Mouse (Mus musculus): Measurements from ENCODE around the gene Zfp991. TPM values are rescaled to one million over a fixed set of nuclear protein-coding genes. Genes with fewer than 3 reads are reported as not detected.
"Not testable (repeated sequence)": the region's sequence is repeated elsewhere in the genome, so short reads cannot be mapped to it uniquely, and the experiment has no call there.

Gene Zfp991
- 1 to 10 TPM; 3.2 to 5.2 TPM for total RNA-seq (2021)

GRCm38 (mm10) chr4:147131837-147132459 lies at the start of gene Zfp991:
Gene Zfp991 (plus strand): TSS chr4:147132038.
- intact Hi-C loops (cut with DNase I); DNase-seq: not testable (repeated sequence)

DNA sequence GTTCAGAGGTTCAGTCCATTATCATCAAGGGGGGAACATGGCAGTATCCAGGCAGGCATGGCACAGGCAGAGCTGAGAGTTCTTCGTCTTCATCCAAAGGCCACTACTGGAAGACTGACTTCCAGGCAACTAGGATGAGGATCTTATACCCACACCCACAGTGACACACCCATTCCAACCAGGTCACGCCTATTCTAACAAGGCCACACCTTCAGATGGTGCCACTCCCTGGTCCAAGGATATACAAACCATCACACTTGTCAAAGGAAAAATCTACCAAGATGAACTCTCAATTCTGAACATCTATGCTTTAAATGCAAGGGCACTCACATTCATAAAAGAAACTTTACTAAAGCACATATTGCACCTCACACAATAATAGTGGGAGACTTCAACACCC lies 36.2 kb upstream of the Zfp991 start:
- DNase-seq; intact Hi-C loops (cut with DNase I): not testable (repeated sequence)

- intact Hi-C loops (cut with DNase I); DNase-seq: not testable (repeated sequence)
Observed at GRCm38 (mm10) chr4:147101666-147102626, 29.9 kb upstream of the Zfp991 start.

GRCm38 (mm10) chr4:147103814-147104213 lies 28.0 kb upstream of the Zfp991 start:
- intact Hi-C loops (cut with DNase I); DNase-seq: not testable (repeated sequence)

- intact Hi-C loops (cut with DNase I); DNase-seq: not testable (repeated sequence)
Observed at GRCm38 (mm10) chr4:147117839-147118238, 14.0 kb upstream of the Zfp991 start.

DNA sequence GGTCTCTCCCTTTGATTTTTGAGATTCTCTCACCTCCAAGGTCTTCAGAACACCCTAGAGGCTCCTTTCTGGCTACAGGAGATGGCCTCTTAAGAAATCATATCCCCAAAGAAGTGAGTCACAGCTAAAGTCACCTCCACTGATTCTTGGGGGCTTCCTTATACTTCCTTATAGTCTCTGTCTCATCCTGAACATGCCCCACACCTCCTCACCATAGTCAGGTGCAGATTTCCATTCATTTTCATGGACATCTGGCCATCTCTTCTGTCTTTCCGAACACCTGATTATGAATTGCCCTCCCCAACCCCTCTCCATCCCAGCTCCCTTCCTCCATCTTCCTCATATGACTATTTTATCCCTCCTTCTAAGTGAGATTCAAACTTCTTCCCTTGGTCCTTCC lies 9.6 kb upstream of the Zfp991 start:
- intact Hi-C loops (cut with DNase I), result loop anchor here (2.0 to 10.0 kb wide), 2 partner anchors 309 to 1567 kb away; no protein-coding TSS in a partner anchor
- not testable (repeated sequence) for DNase-seq

DNA sequence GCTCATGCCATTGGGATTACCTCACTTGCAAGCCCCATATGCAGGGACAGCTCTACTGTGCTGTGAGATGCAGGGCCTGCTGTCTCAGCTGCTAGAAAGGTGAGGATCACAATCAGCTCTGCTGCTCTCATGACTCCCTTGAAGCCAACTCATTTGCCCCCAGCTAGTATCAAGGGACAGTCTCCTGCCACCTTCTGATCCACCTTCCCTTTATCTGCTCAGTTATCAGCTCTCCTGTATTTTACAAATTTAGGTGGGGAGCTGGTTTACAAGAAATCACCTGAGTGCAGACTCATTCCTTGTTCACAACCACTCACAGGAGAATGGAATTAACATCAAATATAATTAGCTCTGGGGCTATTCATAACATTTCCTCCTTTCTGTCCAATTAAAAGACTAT lies 8.0 kb upstream of the Zfp991 start:
- not testable (repeated sequence) for DNase-seq
- intact Hi-C loops (cut with DNase I), result loop anchor here (2.0 to 10.0 kb wide), 2 partner anchors 307 to 1569 kb away; no protein-coding TSS in a partner anchor

- intact Hi-C loops (cut with DNase I), result loop anchor here (10.0 kb wide), 1 partner anchor 1570 kb away; no protein-coding TSS in a partner anchor
- peak; percentile 10 to 28 for DNase-seq
Observed at GRCm38 (mm10) chr4:147124400-147125306, 7.2 kb upstream of the Zfp991 start.

GRCm38 (mm10) chr4:147125326-147125725 lies 6.5 kb upstream of the Zfp991 start:
- DNase-seq, result not testable (repeated sequence)
- intact Hi-C loops (cut with DNase I), result loop anchor here (10.0 kb wide), 1 partner anchor 1571 kb away; no protein-coding TSS in a partner anchor

DNA sequence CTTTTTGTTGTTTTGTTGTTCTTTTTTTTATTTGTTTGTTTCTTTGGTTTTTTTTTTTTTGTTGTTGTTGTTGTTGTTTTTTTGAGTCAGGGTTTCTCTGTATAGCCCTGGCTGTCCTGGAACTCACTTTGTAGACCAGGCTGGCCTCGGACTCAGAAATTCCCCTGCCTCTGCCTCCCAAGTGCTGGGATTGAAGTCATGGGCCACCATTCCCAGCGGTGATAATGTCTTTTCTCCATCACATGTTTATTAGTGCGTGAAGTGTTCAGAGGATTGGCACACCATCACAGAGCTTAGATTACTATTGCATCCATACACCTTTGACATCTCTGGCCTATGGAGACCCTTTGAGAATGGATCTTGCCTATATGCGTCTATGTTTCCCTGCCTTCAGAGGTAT lies 6.0 kb upstream of the Zfp991 start:
- DNase-seq, result not testable (repeated sequence)
- intact Hi-C loops (cut with DNase I), result loop anchor here (2.0 to 10.0 kb wide), 2 partner anchors 319 to 1571 kb away; no protein-coding TSS in a partner anchor

- not testable (repeated sequence) for DNase-seq
- intact Hi-C loops (cut with DNase I), result loop anchor here (2.0 to 10.0 kb wide), 2 partner anchors 318 to 1572 kb away; no protein-coding TSS in a partner anchor
Observed at GRCm38 (mm10) chr4:147126435-147126834, 5.4 kb upstream of the Zfp991 start.

GRCm38 (mm10) chr4:147127137-147127536 lies 4.7 kb upstream of the Zfp991 start:
- not testable (repeated sequence) for DNase-seq
- intact Hi-C loops (cut with DNase I), result loop anchor here (2.0 to 10.0 kb wide), 2 partner anchors 318 to 1572 kb away; no protein-coding TSS in a partner anchor

GRCm38 (mm10) chr4:147128152-147128551 lies 3.7 kb upstream of the Zfp991 start:
- intact Hi-C loops (cut with DNase I), result loop anchor here (10.0 kb wide), 1 partner anchor 1573 kb away; no protein-coding TSS in a partner anchor

DNA sequence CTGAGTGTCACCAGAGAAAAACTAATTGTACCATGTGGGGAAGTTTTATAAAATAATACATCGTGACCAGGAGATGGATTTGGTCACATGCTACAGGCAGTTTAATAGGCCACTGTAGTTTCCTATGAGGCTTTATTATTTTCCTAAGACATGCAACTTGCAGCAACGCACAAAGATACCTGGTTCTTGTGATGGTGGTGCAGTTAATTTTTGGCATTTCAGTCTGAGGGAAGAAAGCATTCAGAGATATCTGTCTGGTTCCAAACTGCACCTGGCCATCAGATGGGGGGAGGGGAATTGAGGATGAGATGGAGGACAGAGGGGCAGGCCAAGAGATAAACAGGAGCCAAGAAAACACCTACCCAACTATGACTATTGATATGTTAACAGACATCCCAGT lies 1.8 kb downstream of the Zfp991 start:
- DNase-seq; intact Hi-C loops (cut with DNase I): not testable (repeated sequence)

More at GRCm38 (mm10) chr4:147128152-147128551, 3.7 kb upstream of the Zfp991 start:
- not testable (repeated sequence) for DNase-seq

GRCm38 (mm10) chr4:147141757-147142156 lies 9.9 kb downstream of the Zfp991 start:
- intact Hi-C loops (cut with DNase I); DNase-seq: not testable (repeated sequence)

- not testable (repeated sequence) for DNase-seq
Observed at GRCm38 (mm10) chr4:147165282-147165681, 33.4 kb downstream of the Zfp991 start.

DNA sequence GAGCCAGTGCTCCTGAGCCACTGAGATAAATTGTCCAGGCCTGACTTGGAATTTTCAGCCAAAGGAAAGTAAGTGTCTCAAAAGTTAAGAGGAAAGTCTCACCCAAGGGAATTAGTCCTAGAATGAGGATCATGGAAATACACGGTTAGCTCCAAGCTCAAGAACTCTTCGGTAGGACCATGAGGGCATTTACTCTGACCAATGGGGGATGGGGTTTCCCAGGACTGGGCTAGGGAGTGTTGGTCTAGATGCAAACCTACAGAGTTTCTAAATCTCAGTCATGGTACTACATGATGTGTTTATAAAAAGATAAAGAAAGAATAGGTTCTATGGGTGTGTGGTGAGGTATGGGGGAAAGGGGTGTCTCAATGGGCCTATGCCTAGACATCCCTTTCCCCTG lies 38.7 kb downstream of the Zfp991 start:
- DNase-seq; intact Hi-C loops (cut with DNase I): not testable (repeated sequence)

More at GRCm38 (mm10) chr4:147165282-147165681, 33.4 kb downstream of the Zfp991 start:
- intact Hi-C loops (cut with DNase I), result not testable (repeated sequence)

GRCm38 (mm10) chr4:147171557-147171956 lies 39.7 kb downstream of the Zfp991 start:
- intact Hi-C loops (cut with DNase I); DNase-seq: not testable (repeated sequence)

- DNase-seq; intact Hi-C loops (cut with DNase I): not testable (repeated sequence)
Observed at GRCm38 (mm10) chr4:147176279-147176880, 44.5 kb downstream of the Zfp991 start.

Data from heart, postnatal 36 days (tissue).